Mouse (Mus musculus): ENCODE data around the gene P3h1. TPM values are rescaled to one million over a fixed set of nuclear protein-coding genes. Genes with fewer than 3 reads are reported as not detected.
A peak's percentile ranks its signal among the peaks of the same experiment; 100 is the strongest.

Gene P3h1
- polyA plus RNA-seq (2011; ENCODE audit: insufficient read length, low read depth, missing spikeins): 142 and 190 TPM in 2 replicates

DNA sequence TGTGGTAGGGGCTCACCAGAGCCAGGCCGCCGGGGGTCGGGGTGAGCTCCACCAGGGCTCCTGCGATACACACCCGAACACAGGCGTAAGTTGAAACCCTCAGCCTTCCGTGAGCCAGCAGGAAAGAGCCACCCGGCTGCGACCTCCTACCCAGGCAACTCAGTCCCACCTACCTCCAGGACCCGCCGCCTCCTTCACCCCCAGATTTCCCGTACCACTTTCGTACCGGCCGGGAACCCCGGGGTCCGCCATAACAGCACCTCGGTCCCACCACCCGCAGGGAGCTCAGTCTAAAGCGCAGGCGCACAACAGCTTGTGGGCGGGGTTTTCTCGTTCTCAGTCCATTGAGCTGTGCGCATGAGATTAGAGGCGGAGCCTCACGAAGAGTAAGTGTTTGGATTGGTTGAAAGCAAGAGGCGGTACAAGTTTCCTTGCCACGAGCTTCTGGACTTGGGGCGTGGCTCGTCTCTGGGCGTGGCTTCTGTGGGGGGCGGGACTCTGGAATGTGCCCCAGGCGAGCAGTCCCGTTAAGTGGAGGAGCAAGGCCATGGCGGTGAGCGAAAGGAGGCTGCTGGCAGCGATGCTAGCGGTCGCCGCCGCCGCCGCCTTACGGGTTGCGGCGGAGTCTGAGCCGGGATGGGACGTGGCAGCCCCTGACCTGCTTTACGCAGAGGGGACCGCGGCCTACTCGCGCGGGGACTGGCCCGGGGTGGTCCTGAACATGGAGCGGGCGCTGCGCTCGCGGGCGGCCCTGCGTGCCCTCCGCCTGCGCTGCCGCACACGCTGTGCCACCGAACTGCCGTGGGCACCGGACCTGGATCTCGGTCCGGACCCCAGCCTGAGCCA lies at the start of gene P3h1, which contains the start of gene AU022252:
P3h1 (plus strand) TSS at position 506 of the 846 bp plus-strand sequence.
AU022252 (minus strand) TSS at position 303 of the 846 bp plus-strand sequence.
- Histone ChIP-seq H3K4me3 (ENCODE audit: insufficient read depth, low read length) (peak within 1 kb of the TSS; percentile 91), H3K4me1 (ENCODE audit: control insufficient read depth, insufficient read depth, low read length) (0 out of 2 replicates have a peak, but pooled peaks cover 3% of the 10 kb centered on the region), H3K27ac (ENCODE audit: insufficient read depth, low read length) (peak within 1 kb of the TSS; percentile 73)
- TF ChIP-seq CTCF (IDR thresholded peaks at IDR 0.05; ENCODE audit: borderline replicate concordance, insufficient read depth, low read length) (no peak), POLR2A (IDR thresholded peaks at IDR 0.05; ENCODE audit: low read depth, low read length) (peak; percentile 84)

DNA sequence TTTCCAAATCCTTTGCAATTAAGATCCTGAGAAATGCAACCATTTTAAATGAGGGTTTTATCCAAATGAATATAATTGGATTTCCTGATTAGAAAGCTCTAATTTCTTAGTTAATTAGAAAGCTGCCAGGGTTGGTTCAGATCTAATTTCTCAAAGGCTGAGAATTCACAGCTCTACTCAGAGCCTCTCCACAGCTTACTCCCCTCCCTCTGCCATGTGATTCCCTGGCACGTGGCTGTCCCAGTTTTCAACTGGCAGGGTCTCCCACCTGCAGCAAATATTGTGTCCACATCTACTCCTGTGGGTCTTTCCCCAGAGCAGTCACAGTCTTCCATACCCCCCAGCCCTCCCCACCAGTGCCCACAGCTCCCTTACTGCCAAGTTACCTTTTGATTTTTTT lies 49.2 kb upstream of the P3h1 start:
- Histone ChIP-seq H3K4me3 (ENCODE audit: insufficient read depth, low read length) (no peak overlapping the region), H3K27ac (ENCODE audit: insufficient read depth, low read length) (no peak overlapping the region), H3K4me1 (ENCODE audit: control insufficient read depth, insufficient read depth, low read length) (no peaks in the 10 kb centered on the region)
- TF ChIP-seq CTCF (IDR thresholded peaks at IDR 0.05; ENCODE audit: borderline replicate concordance, insufficient read depth, low read length): no peak
- TF ChIP-seq POLR2A (IDR thresholded peaks at IDR 0.05; ENCODE audit: low read depth, low read length): no peak

DNA sequence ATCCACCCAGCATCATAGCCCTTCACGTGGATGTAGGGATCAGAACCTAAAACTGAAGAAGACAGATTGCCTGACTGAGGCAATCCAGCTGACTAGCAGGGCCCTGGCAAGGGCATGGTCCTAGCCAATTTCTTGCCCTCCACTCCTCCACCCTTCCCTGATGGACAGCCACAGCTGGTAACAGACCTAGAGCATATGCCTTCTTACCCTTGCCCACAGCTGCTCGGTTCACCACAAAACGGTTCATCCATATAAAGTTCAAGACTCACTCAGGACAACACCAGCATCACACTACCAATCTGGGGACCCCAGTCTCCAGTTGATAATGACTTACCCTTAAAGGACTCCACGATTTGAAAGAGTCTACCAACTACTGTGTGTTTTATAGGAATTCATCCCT lies 46.9 kb upstream of the P3h1 start:
- Histone ChIP-seq H3K4me3 (ENCODE audit: insufficient read depth, low read length) (no peak overlapping the region), H3K4me1 (ENCODE audit: control insufficient read depth, insufficient read depth, low read length) (no peaks in the 10 kb centered on the region), H3K27ac (ENCODE audit: insufficient read depth, low read length) (no peak overlapping the region)
- TF ChIP-seq CTCF (IDR thresholded peaks at IDR 0.05; ENCODE audit: borderline replicate concordance, insufficient read depth, low read length): no peak
- TF ChIP-seq POLR2A (IDR thresholded peaks at IDR 0.05; ENCODE audit: low read depth, low read length): no peak

DNA sequence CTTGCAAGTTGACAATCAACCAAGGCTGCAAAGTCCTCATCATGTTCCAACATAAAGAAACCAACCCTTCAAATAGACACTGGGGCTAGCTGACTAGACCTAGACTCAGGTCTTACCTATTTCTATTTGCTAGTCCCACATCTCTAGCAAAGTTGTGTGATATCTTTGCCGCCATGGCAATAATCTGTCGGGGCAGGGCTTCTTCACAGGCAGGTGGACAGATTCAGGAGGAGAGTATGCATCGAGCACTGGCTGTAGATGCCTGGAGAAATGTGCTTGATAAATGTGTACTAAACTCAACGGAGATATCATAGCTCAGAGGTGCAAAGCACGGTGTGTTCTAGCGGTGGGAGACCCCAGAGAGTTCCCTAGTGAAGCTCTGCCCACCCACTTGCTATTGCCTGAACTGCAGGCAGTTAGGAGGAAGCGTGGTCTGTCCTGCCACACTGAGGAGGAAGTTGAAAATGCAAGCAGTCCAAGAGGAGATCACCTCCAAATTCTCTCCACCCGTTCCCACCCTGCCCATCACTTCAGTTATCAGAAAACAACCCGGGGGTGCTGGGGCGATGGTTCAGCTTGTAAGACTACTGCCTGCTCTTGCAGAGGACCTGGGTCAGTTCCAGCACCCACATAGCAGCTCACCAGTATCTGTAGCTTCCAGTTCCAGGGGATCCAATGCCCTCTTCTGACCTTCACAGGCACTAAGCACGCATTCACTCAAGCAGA lies 44.5 kb upstream of the P3h1 start:
- Histone ChIP-seq H3K4me1 (ENCODE audit: control insufficient read depth, insufficient read depth, low read length) (no peaks in the 10 kb centered on the region), H3K27ac (ENCODE audit: insufficient read depth, low read length) (no peak overlapping the region), H3K4me3 (ENCODE audit: insufficient read depth, low read length) (no peak overlapping the region)
- no peak for TF ChIP-seq POLR2A (IDR thresholded peaks at IDR 0.05; ENCODE audit: low read depth, low read length)
- no peak for TF ChIP-seq CTCF (IDR thresholded peaks at IDR 0.05; ENCODE audit: borderline replicate concordance, insufficient read depth, low read length)

DNA sequence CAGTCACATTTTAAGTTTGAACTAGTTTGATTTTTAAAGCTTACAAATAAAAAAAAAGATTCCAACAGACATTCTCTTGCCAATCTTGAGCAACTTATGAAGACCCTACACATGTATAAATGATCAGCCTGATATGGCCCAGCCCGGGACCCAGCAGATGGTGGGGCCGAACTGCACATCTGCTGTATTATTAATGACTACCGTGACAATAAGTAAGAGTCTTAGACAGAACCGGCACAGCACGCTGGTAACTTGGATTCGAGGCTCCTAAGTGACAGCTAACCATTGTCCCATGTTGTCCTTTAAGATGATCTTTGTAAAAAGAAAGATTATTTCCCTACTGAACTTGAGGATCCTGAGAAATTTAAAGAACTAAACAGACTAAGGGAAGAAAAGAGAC lies 43.3 kb upstream of the P3h1 start:
- Histone ChIP-seq H3K4me1 (ENCODE audit: control insufficient read depth, insufficient read depth, low read length) (0 out of 2 replicates have a peak, but pooled peaks cover 2% of the 10 kb centered on the region), H3K27ac (ENCODE audit: insufficient read depth, low read length) (no peak overlapping the region), H3K4me3 (ENCODE audit: insufficient read depth, low read length) (no peak overlapping the region)
- TF ChIP-seq CTCF (IDR thresholded peaks at IDR 0.05; ENCODE audit: borderline replicate concordance, insufficient read depth, low read length): no peak
- no peak for TF ChIP-seq POLR2A (IDR thresholded peaks at IDR 0.05; ENCODE audit: low read depth, low read length)

DNA sequence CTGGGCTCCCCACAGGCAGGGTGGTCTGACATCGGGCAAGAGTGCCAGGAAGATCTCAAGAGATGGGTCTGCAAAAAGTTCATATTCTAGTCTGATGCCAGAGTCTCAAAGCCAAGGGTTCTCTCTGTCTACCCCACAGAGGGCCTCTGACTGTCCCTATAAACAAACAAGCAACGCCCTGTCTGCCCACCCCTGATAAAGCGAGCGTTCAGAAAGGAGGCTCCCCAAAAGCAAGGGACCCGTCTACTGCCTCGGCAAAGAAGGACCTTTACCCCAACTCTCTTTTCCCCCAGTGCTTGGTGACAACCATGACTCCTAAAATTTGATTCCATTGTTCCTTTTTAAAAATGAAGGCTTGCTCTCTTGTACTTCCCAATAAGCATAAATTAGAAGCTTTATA lies 42.9 kb upstream of the P3h1 start, which contains the start of gene Ermap:
Ermap (minus strand) TSS at position 148 of the 400 bp plus-strand sequence.
- no peak within 1 kb of the TSS for H3K4me3 ChIP-seq (ENCODE audit: insufficient read depth, low read length)
- 0 out of 2 replicates have a peak, but pooled peaks cover 5% of the 10 kb centered on the region for H3K4me1 ChIP-seq (ENCODE audit: control insufficient read depth, insufficient read depth, low read length)
- no peak within 1 kb of the TSS for H3K27ac ChIP-seq (ENCODE audit: insufficient read depth, low read length)
- TF ChIP-seq POLR2A (IDR thresholded peaks at IDR 0.05; ENCODE audit: low read depth, low read length) (no peak), CTCF (IDR thresholded peaks at IDR 0.05; ENCODE audit: borderline replicate concordance, insufficient read depth, low read length) (no peak)

DNA sequence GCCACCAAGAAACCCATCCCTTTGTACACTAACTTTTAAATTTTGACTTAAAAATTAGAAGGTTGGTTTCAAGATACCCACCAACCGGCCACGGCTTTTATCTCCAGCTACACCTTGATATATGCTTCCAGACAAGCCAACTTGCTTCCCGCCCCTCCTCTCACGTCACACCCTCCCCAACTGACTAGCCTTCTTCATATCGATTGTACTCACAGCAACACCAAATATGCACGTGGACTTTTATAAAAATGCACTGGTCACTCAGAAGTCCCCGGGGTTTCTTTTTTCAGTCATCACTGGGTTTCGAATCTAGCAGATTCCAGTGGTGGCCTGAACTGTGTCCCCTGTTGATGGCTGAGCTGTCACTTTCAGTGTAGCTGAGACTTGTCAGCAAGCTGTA lies 42.1 kb upstream of the P3h1 start:
- TF ChIP-seq CTCF (IDR thresholded peaks at IDR 0.05; ENCODE audit: borderline replicate concordance, insufficient read depth, low read length): no peak
- no peak for TF ChIP-seq POLR2A (IDR thresholded peaks at IDR 0.05; ENCODE audit: low read depth, low read length)
- no peak overlapping the region for H3K4me3 ChIP-seq (ENCODE audit: insufficient read depth, low read length)
- H3K4me1 ChIP-seq (ENCODE audit: control insufficient read depth, insufficient read depth, low read length): 0 out of 2 replicates have a peak, but pooled peaks cover 5% of the 10 kb centered on the region
- no peak overlapping the region for H3K27ac ChIP-seq (ENCODE audit: insufficient read depth, low read length)

DNA sequence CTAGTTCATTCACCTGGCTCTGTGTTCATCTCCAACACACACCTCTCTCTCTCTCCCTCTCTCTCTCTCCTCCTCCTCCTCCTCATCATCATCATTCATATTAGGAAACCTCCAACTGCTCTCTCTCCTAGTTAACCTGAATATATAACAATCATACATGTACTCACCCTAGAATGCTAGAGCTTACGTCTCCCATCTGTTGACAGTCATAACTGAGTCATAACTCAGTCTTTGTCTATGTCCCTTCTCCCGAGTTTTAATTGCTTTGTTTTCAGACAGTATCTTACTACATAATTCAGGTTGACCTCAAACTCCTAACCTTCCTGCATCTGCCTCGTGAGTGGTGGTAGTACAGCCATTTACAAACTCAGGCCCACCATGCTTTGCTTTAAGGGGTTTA lies 41.4 kb upstream of the P3h1 start:
- no peak for TF ChIP-seq CTCF (IDR thresholded peaks at IDR 0.05; ENCODE audit: borderline replicate concordance, insufficient read depth, low read length)
- TF ChIP-seq POLR2A (IDR thresholded peaks at IDR 0.05; ENCODE audit: low read depth, low read length): no peak
- Histone ChIP-seq H3K4me1 (ENCODE audit: control insufficient read depth, insufficient read depth, low read length) (0 out of 2 replicates have a peak, but pooled peaks cover 5% of the 10 kb centered on the region), H3K4me3 (ENCODE audit: insufficient read depth, low read length) (no peak overlapping the region), H3K27ac (ENCODE audit: insufficient read depth, low read length) (no peak overlapping the region)

DNA sequence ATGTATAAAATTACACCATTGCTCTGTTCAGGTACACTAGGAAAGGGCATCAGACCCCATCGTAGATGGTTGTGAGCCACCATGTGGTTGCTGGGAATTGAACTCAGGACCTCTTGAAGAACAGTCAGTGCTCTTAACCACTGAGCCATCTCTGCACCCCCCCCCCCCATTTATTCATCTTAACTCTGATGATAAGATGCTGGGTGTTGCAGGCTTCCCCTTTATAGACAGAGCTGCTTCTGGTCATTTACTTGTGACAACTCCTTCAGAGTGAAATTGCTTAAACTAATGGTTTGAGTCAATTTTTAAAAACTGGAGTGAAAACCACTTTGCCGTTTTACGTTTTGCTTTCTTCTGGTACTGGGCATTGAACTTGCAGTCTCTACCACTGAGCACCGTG lies 40.0 kb upstream of the P3h1 start:
- TF ChIP-seq POLR2A (IDR thresholded peaks at IDR 0.05; ENCODE audit: low read depth, low read length): no peak
- TF ChIP-seq CTCF (IDR thresholded peaks at IDR 0.05; ENCODE audit: borderline replicate concordance, insufficient read depth, low read length): no peak
- no peak overlapping the region for H3K27ac ChIP-seq (ENCODE audit: insufficient read depth, low read length)
- H3K4me3 ChIP-seq (ENCODE audit: insufficient read depth, low read length): no peak overlapping the region
- H3K4me1 ChIP-seq (ENCODE audit: control insufficient read depth, insufficient read depth, low read length): 0 out of 2 replicates have a peak, but pooled peaks cover 5% of the 10 kb centered on the region
